Mouse (Mus musculus): ENCODE results near the gene Hand1.
"Not testable (repeated sequence)": the region's sequence is repeated elsewhere in the genome, so short reads cannot be mapped to it uniquely, and the experiment has no call there.

Hand1 gene

GRCm38 (mm10) chr11:57834031-57834430 is 1.4 kb upstream of the Hand1 start:
- DNase-seq (ENCODE audit: low read depth, low spot score): no peak

- DNase-seq (ENCODE audit: low read depth, low spot score): no peak
Measured at GRCm38 (mm10) chr11:57833296-57833977, 819 bp upstream of the Hand1 start.

GRCm38 (mm10) chr11:57831861-57832260 is 757 bp downstream of the Hand1 start:
- no peak for DNase-seq (ENCODE audit: low read depth, low spot score)

GRCm38 (mm10) chr11:57831281-57831781 is 1.3 kb downstream of the Hand1 start:
- no peak for DNase-seq (ENCODE audit: low read depth, low spot score)

- no peak for DNase-seq (ENCODE audit: low read depth, low spot score)
Measured at GRCm38 (mm10) chr11:57829871-57830775, 2.5 kb downstream of the Hand1 start.

- no peak for DNase-seq (ENCODE audit: low read depth, low spot score)
Measured at GRCm38 (mm10) chr11:57828955-57829870, 3.4 kb downstream of the Hand1 start.

- DNase-seq (ENCODE audit: low read depth, low spot score): no peak
Measured at GRCm38 (mm10) chr11:57827915-57828545, 4.6 kb downstream of the Hand1 start.

- no peak for DNase-seq (ENCODE audit: low read depth, low spot score)
Measured at GRCm38 (mm10) chr11:57827048-57827914, 5.3 kb downstream of the Hand1 start.

- DNase-seq (ENCODE audit: low read depth, low spot score): not testable (repeated sequence)
Measured at GRCm38 (mm10) chr11:57825234-57825633, 7.4 kb downstream of the Hand1 start.

GRCm38 (mm10) chr11:57823714-57824113 is 8.9 kb downstream of the Hand1 start:
- no peak for DNase-seq (ENCODE audit: low read depth, low spot score)

- not testable (repeated sequence) for DNase-seq (ENCODE audit: low read depth, low spot score)
Measured at GRCm38 (mm10) chr11:57823159-57823558, 9.5 kb downstream of the Hand1 start.

GRCm38 (mm10) chr11:57819999-57820581 is 12.5 kb downstream of the Hand1 start:
- DNase-seq (ENCODE audit: low read depth, low spot score): peak; percentile 61

- no peak for DNase-seq (ENCODE audit: low read depth, low spot score)
Measured at GRCm38 (mm10) chr11:57818189-57818588, 14.4 kb downstream of the Hand1 start.

- no peak for DNase-seq (ENCODE audit: low read depth, low spot score)
Measured at GRCm38 (mm10) chr11:57813641-57814040, 19.0 kb downstream of the Hand1 start.

- peak; percentile 68 for DNase-seq (ENCODE audit: low read depth, low spot score)
Measured at GRCm38 (mm10) chr11:57812212-57812611, 20.4 kb downstream of the Hand1 start.

GRCm38 (mm10) chr11:57811006-57811405 is 21.6 kb downstream of the Hand1 start:
- DNase-seq (ENCODE audit: low read depth, low spot score): no peak

- DNase-seq (ENCODE audit: low read depth, low spot score): no peak
Measured at GRCm38 (mm10) chr11:57809732-57810098, 22.9 kb downstream of the Hand1 start.

GRCm38 (mm10) chr11:57809017-57809731 is 23.4 kb downstream of the Hand1 start:
- DNase-seq (ENCODE audit: low read depth, low spot score): no peak

GRCm38 (mm10) chr11:57805047-57805446 is 27.6 kb downstream of the Hand1 start:
- no peak for DNase-seq (ENCODE audit: low read depth, low spot score)
